Mouse (Mus musculus) neural tube, embryonic 15.5 days (tissue): ENCODE measurements around the gene Vmn2r-ps130. TPM values are rescaled to one million over a fixed set of nuclear protein-coding genes. Genes with fewer than 3 reads are reported as not detected.
"Not testable (repeated sequence)": the region's sequence is repeated elsewhere in the genome, so short reads cannot be mapped to it uniquely, and the experiment has no call there.

ENCODE experiments used
- ATAC-seq: fragments of 200-750 bp; cut with Nextera tagmentation; 2 replicates; pipeline ENCODE4 v1.8.0; 2017; ENCODE audit warnings: mild to moderate bottlenecking, moderate TSS enrichment, moderate library complexity; ENCODE audit not compliant: low FRiP score
- H3K27ac ChIP-seq: fragments of 300-500 bp; sonication (generic); replicated peaks from 2 replicates; pipeline ENCODE4 v1.5.1; 2015; ENCODE audit warnings: mild to moderate bottlenecking, inconsistent platforms
- H3K27me3 ChIP-seq: fragments of 300-500 bp; sonication (generic); replicated peaks from 2 replicates; pipeline ENCODE4 v1.6.1; 2015; ENCODE audit warnings: inconsistent platforms
- H3K36me3 ChIP-seq: fragments of 300-500 bp; sonication (generic); 2 replicates; pipeline ENCODE4 v1.6.1; 2015; ENCODE audit warnings: inconsistent platforms
- H3K4me1 ChIP-seq: fragments of 300-500 bp; sonication (generic); 2 replicates; pipeline ENCODE4 v1.6.1; 2015; ENCODE audit warnings: inconsistent platforms
- H3K4me2 ChIP-seq: fragments of 300-500 bp; sonication (generic); 2 replicates; pipeline ENCODE4 v1.6.1; 2015; ENCODE audit warnings: inconsistent platforms, mild to moderate bottlenecking, moderate library complexity
- H3K4me3 ChIP-seq: fragments of 300-500 bp; sonication (generic); replicated peaks from 2 replicates; pipeline ENCODE4 v1.5.1; 2015; ENCODE audit warnings: mild to moderate bottlenecking, inconsistent platforms
- H3K9ac ChIP-seq: fragments of 300-500 bp; sonication (generic); replicated peaks from 2 replicates; pipeline ENCODE4 v1.6.1; 2015; ENCODE audit warnings: mild to moderate bottlenecking, inconsistent platforms
- H3K9me3 ChIP-seq: fragments of 300-500 bp; sonication (generic); replicated peaks from 2 replicates; pipeline ENCODE4 v1.6.1; 2016; ENCODE audit warnings: inconsistent platforms
- WGBS: fragments of 180-500 bp; shearing (Covaris S2); methylation state at CpG from one replicate; pipeline ENCODE4 v1.1.7; 2015; ENCODE audit warnings: mixed read lengths; 5-methylcytosine and 5-hydroxymethylcytosine counted together
- polyA plus RNA-seq: library from polyadenylated mRNA; unstranded; fragments of >200 nt; fragmentation: Nextera tagmentation; extraction: Ambion mirVana; gene quantifications from 2 replicates; pipeline ENCODE4 v1.2.1, GENCODE M21; 2015

The Vmn2r-ps130 gene
- polyA plus RNA-seq = not detected in 2 replicates

GRCm38 (mm10) chr17:23060866-23061265 lies at the start of gene Vmn2r-ps130:
TSS of gene Vmn2r-ps130 (plus strand) at chr17:23061166.
- not testable (repeated sequence) for H3K4me2 ChIP-seq, H3K9me3 ChIP-seq, H3K4me3 ChIP-seq, H3K36me3 ChIP-seq, H3K4me1 ChIP-seq, H3K27me3 ChIP-seq, ATAC-seq, H3K9ac ChIP-seq, H3K27ac ChIP-seq
- 80% methylated on average over 1 of the region's 1 CpGs for WGBS

Other genes starting within 250 kb of the Vmn2r-ps130 start
- 18.9 and 19.3 TPM in 2 replicates for gene Zfp945, start 194.0 kb upstream of the Vmn2r-ps130 start, polyA plus RNA-seq
- gene Vmn2r113, start 118.2 kb upstream of the Vmn2r-ps130 start, polyA plus RNA-seq = not detected in 2 replicates
- gene Zfp40, start 132.1 kb downstream of the Vmn2r-ps130 start, polyA plus RNA-seq = 22.2 and 26.1 TPM in 2 replicates